Mouse (Mus musculus): Measurements from ENCODE around the gene Cyp4a31. TPM values are rescaled to one million over a fixed set of nuclear protein-coding genes. Genes with fewer than 3 reads are reported as not detected.
"Not testable (repeated sequence)": the region's sequence is repeated elsewhere in the genome, so short reads cannot be mapped to it uniquely, and the experiment has no call there.

Gene Cyp4a31
- polyA plus RNA-seq, 1 experiment from 2014 or later: not detected

GRCm38 (mm10) chr4:115583036-115583435 is 19.6 kb downstream of the Cyp4a31 start:
- no peak for ATAC-seq (ENCODE audit: insufficient read depth)
- TF ChIP-seq CTCF (IDR thresholded peaks at IDR 0.05; ENCODE audit: low read depth): no peak
- Histone ChIP-seq H3K4me1 (ENCODE audit: insufficient read depth) (no peaks in the 10 kb centered on the region), H3K27me3 (ENCODE audit: insufficient read depth, low read length) (no peaks in the 10 kb centered on the region), H3K4me2 (no peak overlapping the region), H3K36me3 (ENCODE audit: insufficient read depth) (no peaks in the 10 kb centered on the region), H3K4me3 (ENCODE audit: low read depth, low read length) (no peak overlapping the region), H3K9ac (no peak overlapping the region), H3K27ac (ENCODE audit: low read depth) (no peak overlapping the region), H3K9me3 (ENCODE audit: low read depth, low read length) (no peaks in the 10 kb centered on the region)
- no peak for DNase-seq

GRCm38 (mm10) chr4:115596357-115596756 is 32.9 kb downstream of the Cyp4a31 start:
- WGBS: 85% methylated on average over 1 of the region's 1 CpGs
- H3K9ac ChIP-seq: no peak overlapping the region
- no peaks in the 10 kb centered on the region for H3K27me3 ChIP-seq (ENCODE audit: insufficient read depth, low read length)
- ATAC-seq (ENCODE audit: insufficient read depth) (no peak), DNase-seq (no peak)
- H3K4me2 ChIP-seq: no peak overlapping the region
- no peaks in the 10 kb centered on the region for H3K36me3 ChIP-seq (ENCODE audit: insufficient read depth)
- no peaks in the 10 kb centered on the region for H3K9me3 ChIP-seq (ENCODE audit: low read depth, low read length)
- no peak overlapping the region for H3K4me3 ChIP-seq (ENCODE audit: low read depth, low read length)
- no peak overlapping the region for H3K27ac ChIP-seq (ENCODE audit: low read depth)
- no peak for TF ChIP-seq CTCF (IDR thresholded peaks at IDR 0.05; ENCODE audit: low read depth)
- no peaks in the 10 kb centered on the region for H3K4me1 ChIP-seq (ENCODE audit: insufficient read depth)

GRCm38 (mm10) chr4:115596824-115597336 is 33.4 kb downstream of the Cyp4a31 start:
- Histone ChIP-seq H3K9ac (no peak overlapping the region), H3K36me3 (ENCODE audit: insufficient read depth) (no peaks in the 10 kb centered on the region), H3K4me3 (ENCODE audit: low read depth, low read length) (no peak overlapping the region), H3K9me3 (ENCODE audit: low read depth, low read length) (no peaks in the 10 kb centered on the region), H3K4me1 (ENCODE audit: insufficient read depth) (no peaks in the 10 kb centered on the region), H3K27ac (ENCODE audit: low read depth) (no peak overlapping the region), H3K27me3 (ENCODE audit: insufficient read depth, low read length) (no peaks in the 10 kb centered on the region), H3K4me2 (no peak overlapping the region)
- no peak for TF ChIP-seq CTCF (IDR thresholded peaks at IDR 0.05; ENCODE audit: low read depth)
- ATAC-seq (ENCODE audit: insufficient read depth) (no peak), DNase-seq (no peak)
- WGBS: 59% methylated on average over 2 of the region's 2 CpGs

GRCm38 (mm10) chr4:115600611-115601010 is 37.2 kb downstream of the Cyp4a31 start, which contains the start of gene Cyp4a32:
TSS of gene Cyp4a32 (plus strand) at chr4:115600969.
- H3K4me3 ChIP-seq (ENCODE audit: low read depth, low read length); H3K36me3 ChIP-seq (ENCODE audit: insufficient read depth); H3K4me1 ChIP-seq (ENCODE audit: insufficient read depth); H3K27ac ChIP-seq (ENCODE audit: low read depth); H3K27me3 ChIP-seq (ENCODE audit: insufficient read depth, low read length); ATAC-seq (ENCODE audit: insufficient read depth); H3K4me2 ChIP-seq; H3K9me3 ChIP-seq (ENCODE audit: low read depth, low read length); H3K9ac ChIP-seq; DNase-seq: not testable (repeated sequence)
- 86% methylated on average over 8 of the region's 8 CpGs for WGBS

GRCm38 (mm10) chr4:115614005-115614404 is 50.6 kb downstream of the Cyp4a31 start:
- no peak for TF ChIP-seq CTCF (IDR thresholded peaks at IDR 0.05; ENCODE audit: low read depth)
- no peak overlapping the region for H3K27ac ChIP-seq (ENCODE audit: low read depth)
- no peaks in the 10 kb centered on the region for H3K9me3 ChIP-seq (ENCODE audit: low read depth, low read length)
- no peak overlapping the region for H3K9ac ChIP-seq
- H3K4me3 ChIP-seq (ENCODE audit: low read depth, low read length): no peak overlapping the region
- no peaks in the 10 kb centered on the region for H3K4me1 ChIP-seq (ENCODE audit: insufficient read depth)
- DNase-seq (no peak), ATAC-seq (ENCODE audit: insufficient read depth) (no peak)
- H3K36me3 ChIP-seq (ENCODE audit: insufficient read depth): no peaks in the 10 kb centered on the region
- no peak overlapping the region for H3K4me2 ChIP-seq
- H3K27me3 ChIP-seq (ENCODE audit: insufficient read depth, low read length): no peaks in the 10 kb centered on the region

- H3K9me3 ChIP-seq (ENCODE audit: low read depth, low read length); H3K27ac ChIP-seq (ENCODE audit: low read depth); H3K36me3 ChIP-seq (ENCODE audit: insufficient read depth); H3K4me3 ChIP-seq (ENCODE audit: low read depth, low read length); ATAC-seq (ENCODE audit: insufficient read depth); DNase-seq; H3K4me2 ChIP-seq; H3K27me3 ChIP-seq (ENCODE audit: insufficient read depth, low read length); H3K4me1 ChIP-seq (ENCODE audit: insufficient read depth); H3K9ac ChIP-seq: not testable (repeated sequence)
- 97% methylated on average over 3 of the region's 3 CpGs for WGBS
These were observed 62.1 kb downstream of the Cyp4a31 start for GRCm38 (mm10) chr4:115625560-115625959.

Other genes starting within 250 kb of the Cyp4a31 start
- not detected in 2 replicates for gene Cyp4a12b, start 152.0 kb upstream of the Cyp4a31 start, polyA plus RNA-seq (2014; fragmentation: Nextera tagmentation; extraction: Ambion mirVana)
- gene Cyp4a30b, start 111.0 kb upstream of the Cyp4a31 start, polyA plus RNA-seq (2014; fragmentation: Nextera tagmentation; extraction: Ambion mirVana): not detected in 2 replicates
- not detected in 2 replicates for gene Cyp4a14, start 67.5 kb upstream of the Cyp4a31 start, polyA plus RNA-seq (2014; fragmentation: Nextera tagmentation; extraction: Ambion mirVana)
- gene Cyp4a10, start 45.4 kb upstream of the Cyp4a31 start, polyA plus RNA-seq (2014; fragmentation: Nextera tagmentation; extraction: Ambion mirVana): not detected in 2 replicates
- not detected in 2 replicates for gene Cyp4a32, start 37.3 kb downstream of the Cyp4a31 start, polyA plus RNA-seq (2014; fragmentation: Nextera tagmentation; extraction: Ambion mirVana)
- gene Cyp4b1, start 84.1 kb downstream of the Cyp4a31 start, polyA plus RNA-seq (2014; fragmentation: Nextera tagmentation; extraction: Ambion mirVana): 7.6 and 10.9 TPM in 2 replicates
- gene Efcab14, start 174.1 kb downstream of the Cyp4a31 start, polyA plus RNA-seq (2014; fragmentation: Nextera tagmentation; extraction: Ambion mirVana): 48.8 and 53.7 TPM in 2 replicates
- not detected in 2 replicates for gene Tex38, start 217.4 kb downstream of the Cyp4a31 start, polyA plus RNA-seq (2014; fragmentation: Nextera tagmentation; extraction: Ambion mirVana)
- gene Atpaf1, start 221.2 kb downstream of the Cyp4a31 start, polyA plus RNA-seq (2014; fragmentation: Nextera tagmentation; extraction: Ambion mirVana): 55.6 and 61.4 TPM in 2 replicates